ENCODE assay signal across 15 mouse cellular contexts in genomic region chr1:186197057-186197456, GRCm38 (mm10).
DNase-seq lines count a peak whose midpoint lies in the region; ATAC-seq lines count a peak whose summit lies in the region.
"Had no signal": no experiment of that assay in that cellular context is flagged by ENCODE, and none has a peak within 500 bp of the region (broad histone marks: within the 10 kb centered on the region; RNA-seq: fewer than 3 reads in every experiment).

No protein-coding gene starts in this region.

- no peaks in the 10 kb centered on the region for H3K27me3 ChIP-seq in heart, embryonic 11.5 days (ENCODE audit: control insufficient read depth, insufficient read depth, low read length)
- H3K27me3 ChIP-seq: hindbrain, embryonic 12.5 days; neural tube, embryonic 13.5 days had no signal

- H3K9ac ChIP-seq in heart, embryonic 11.5 days (ENCODE audit: low read depth, low read length) = no peak overlapping the region
- H3K9ac ChIP-seq: hindbrain, embryonic 12.5 days; neural tube, embryonic 13.5 days had no signal

- 67% methylated on average over 2 of the region's 2 CpGs for WGBS in heart, embryonic 11.5 days (ENCODE audit: insufficient replicate concordance)

- no peak overlapping the region for H3K4me3 ChIP-seq in heart, embryonic 11.5 days (ENCODE audit: low read depth, low read length)
- H3K4me3 ChIP-seq: hindbrain, embryonic 12.5 days; neural tube, embryonic 13.5 days had no signal

- intact Hi-C loops in heart, postnatal 25 days (cut with DNase I) = no loop called here

- H3K4me1 ChIP-seq in heart, embryonic 11.5 days (ENCODE audit: control insufficient read depth, insufficient read depth, low read length) = no peaks in the 10 kb centered on the region
- H3K4me1 ChIP-seq: hindbrain, embryonic 12.5 days; neural tube, embryonic 13.5 days had no signal

- H3K4me2 ChIP-seq in heart, embryonic 11.5 days = no peak overlapping the region
- H3K4me2 ChIP-seq: hindbrain, embryonic 12.5 days; neural tube, embryonic 13.5 days had no signal

- ATAC-seq in heart, embryonic 11.5 days (replicated peaks; ENCODE audit: insufficient number of reproducible peaks, low FRiP score, low TSS enrichment) = no peak
- no peak for ATAC-seq in CD4-positive, CD25-positive, alpha-beta regulatory T cell, adult 4 months
- ATAC-seq: forebrain, embryonic 16.5 days had no signal

- no peaks in the 10 kb centered on the region for H3K36me3 ChIP-seq in heart, embryonic 11.5 days (ENCODE audit: control insufficient read depth, insufficient read depth, low read length)
- H3K36me3 ChIP-seq: hindbrain, embryonic 12.5 days; neural tube, embryonic 13.5 days had no signal

- no peak overlapping the region for H3K27ac ChIP-seq in heart, embryonic 11.5 days (ENCODE audit: low read depth, low read length)
- H3K27ac ChIP-seq: hindbrain, embryonic 12.5 days; kidney, postnatal 0 days; neural tube, embryonic 13.5 days had no signal

- no peaks in the 10 kb centered on the region for H3K9me3 ChIP-seq in heart, embryonic 11.5 days (replicated peaks; ENCODE audit: control insufficient read depth, low read length)
- H3K9me3 ChIP-seq: hindbrain, embryonic 12.5 days; neural tube, embryonic 13.5 days had no signal

- DNase-seq in heart, adult 18-20 months = peak; percentile 62 to 74
- peak; percentile 52 for DNase-seq in heart, adult 8-10 months (ENCODE audit: low spot score)
- DNase-seq in heart, postnatal 25 days (ENCODE audit: low spot score) = peak; percentile 51
- DNase-seq in lung, postnatal 14 days = peak; percentile 20
- no peak for DNase-seq in thymus, postnatal 36 days
- no peak for DNase-seq in frontal cortex, postnatal 14 days (ENCODE audit: low spot score in 2 of 2)
- DNase-seq: adrenal gland, postnatal 10 days; cerebellum, adult 2 months; layer of hippocampus, adult 9-11 months had no signal

Comparison
In these comparisons a context has a peak if more than half of its experiments do, and no peak if none do; other contexts are left out.
1. DNase-seq: peak in heart, adult 18-20 months (2 of 2), heart, adult 8-10 months (single experiment), heart, postnatal 25 days (single experiment) and lung, postnatal 14 days (single experiment); none in thymus, postnatal 36 days (0 of 2) and frontal cortex, postnatal 14 days (0 of 2).